Mouse (Mus musculus) brain, embryonic 18.5 days (tissue): ENCODE results near the gene Plxna4.

ENCODE experiments used
- DNase-seq: peaks from one replicate; pipeline ENCODE4 v3.0.0-alpha.2; 2012; ENCODE audit warnings: low read depth, low spot score

Gene Plxna4

DNA sequence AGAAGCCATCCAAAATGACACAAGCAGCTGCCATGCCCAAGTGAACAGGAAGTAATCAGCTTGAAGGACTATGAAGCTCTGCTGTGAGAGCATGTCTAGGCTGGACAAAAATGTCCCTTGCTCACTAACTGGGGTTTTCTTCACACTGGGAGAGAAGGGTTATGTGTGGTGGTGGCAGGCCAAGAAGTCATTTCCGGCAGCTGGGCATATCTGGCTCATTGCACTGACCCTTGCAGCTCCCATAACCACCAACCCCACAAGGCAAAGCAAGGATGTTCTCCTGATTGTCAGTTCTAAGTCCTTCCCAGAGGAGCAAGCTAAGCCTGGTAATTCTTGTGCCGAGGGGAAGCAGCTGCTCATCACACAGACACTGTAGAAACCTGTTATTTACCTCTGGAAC, 239.0 kb downstream of the Plxna4 start:
- no peak for DNase-seq

DNA sequence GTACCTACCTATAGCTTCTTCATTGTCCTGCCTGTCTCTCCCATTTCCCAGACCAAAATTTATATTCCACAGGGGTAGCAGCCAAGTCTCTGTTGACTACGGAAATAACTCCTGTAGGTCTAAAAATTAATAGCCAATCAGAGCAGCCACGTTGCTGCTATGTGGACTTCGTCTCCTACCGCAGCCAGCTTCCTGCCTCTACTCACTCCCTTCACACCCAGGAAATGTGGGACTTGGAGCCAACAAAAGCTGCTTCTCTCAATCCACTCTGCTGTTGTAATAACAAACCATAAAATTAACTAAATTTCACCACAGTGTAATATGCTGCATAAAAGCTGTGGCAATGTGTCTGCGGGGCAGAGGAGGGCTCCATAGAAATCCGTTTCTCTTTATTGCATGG, 239.9 kb downstream of the Plxna4 start:
- DNase-seq = no peak

GRCm38 (mm10) chr6:32346015-32346414, 242.0 kb downstream of the Plxna4 start:
- no peak for DNase-seq

DNA sequence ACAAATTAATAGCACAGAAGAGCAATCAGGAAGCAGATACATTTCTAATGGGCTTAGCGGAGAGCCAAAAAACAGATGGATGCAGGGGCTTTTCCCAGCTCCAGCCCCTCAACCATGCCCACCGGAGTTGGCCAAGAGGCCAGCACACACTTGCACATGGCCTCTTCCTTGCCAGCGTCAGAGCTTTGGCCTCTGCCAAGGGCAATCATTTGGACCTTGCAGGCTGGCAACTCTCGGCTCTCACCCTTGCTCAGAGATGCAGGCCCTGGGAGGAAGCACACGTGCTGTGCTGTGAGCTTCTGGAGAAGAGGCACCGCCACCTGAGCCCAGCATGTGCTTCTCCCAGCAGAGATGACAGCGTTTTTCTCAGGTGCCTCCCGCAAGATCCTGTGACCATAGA, 245.3 kb downstream of the Plxna4 start:
- no peak for DNase-seq

GRCm38 (mm10) chr6:32342272-32342671, 245.7 kb downstream of the Plxna4 start:
- DNase-seq = no peak

DNA sequence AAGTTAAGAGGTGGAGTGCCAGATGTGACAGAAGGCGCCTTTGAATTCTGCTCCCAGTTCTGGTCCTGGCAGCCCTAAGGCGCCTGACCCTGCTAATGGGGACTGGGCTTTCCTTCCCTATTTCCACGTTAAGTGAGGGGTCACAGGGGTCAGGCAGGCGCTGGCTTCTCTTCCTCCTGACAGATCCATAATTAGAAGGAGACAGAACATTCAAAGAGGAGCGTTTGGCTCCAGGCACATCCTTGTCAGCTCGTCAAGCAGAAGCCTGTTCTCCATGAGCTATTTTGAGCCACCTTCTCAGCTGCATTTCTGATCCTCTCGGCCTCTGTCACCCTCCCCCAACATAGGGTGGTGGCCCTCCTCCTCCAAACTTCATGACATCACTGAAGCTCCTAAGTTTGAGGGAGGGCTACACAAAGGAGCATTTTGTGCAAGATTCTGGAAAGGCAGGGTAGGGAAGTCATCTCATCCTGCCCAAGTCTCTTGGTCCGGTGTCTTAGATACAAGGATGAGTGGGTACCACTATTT, 249.5 kb downstream of the Plxna4 start:
- no peak for DNase-seq

DNA sequence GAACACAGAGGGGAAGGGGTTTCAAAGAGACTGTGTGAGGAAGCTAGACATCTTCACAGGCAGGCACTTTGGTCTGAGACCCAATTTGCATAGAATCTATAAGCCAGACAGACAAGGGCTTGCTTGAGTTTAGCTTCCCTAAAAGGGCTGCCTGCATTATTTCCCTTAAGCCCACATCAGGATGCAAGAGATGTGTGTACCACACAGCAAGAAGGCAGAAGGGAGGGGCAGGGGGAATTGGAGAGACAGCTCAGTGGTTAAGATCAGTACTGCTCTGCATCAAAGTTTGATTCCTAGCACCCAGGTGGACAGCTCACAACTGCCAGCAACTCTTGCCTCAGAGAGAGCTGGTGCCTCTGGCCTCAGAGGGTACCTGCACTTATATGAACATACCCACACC, 256.7 kb downstream of the Plxna4 start:
- no peak for DNase-seq

DNA sequence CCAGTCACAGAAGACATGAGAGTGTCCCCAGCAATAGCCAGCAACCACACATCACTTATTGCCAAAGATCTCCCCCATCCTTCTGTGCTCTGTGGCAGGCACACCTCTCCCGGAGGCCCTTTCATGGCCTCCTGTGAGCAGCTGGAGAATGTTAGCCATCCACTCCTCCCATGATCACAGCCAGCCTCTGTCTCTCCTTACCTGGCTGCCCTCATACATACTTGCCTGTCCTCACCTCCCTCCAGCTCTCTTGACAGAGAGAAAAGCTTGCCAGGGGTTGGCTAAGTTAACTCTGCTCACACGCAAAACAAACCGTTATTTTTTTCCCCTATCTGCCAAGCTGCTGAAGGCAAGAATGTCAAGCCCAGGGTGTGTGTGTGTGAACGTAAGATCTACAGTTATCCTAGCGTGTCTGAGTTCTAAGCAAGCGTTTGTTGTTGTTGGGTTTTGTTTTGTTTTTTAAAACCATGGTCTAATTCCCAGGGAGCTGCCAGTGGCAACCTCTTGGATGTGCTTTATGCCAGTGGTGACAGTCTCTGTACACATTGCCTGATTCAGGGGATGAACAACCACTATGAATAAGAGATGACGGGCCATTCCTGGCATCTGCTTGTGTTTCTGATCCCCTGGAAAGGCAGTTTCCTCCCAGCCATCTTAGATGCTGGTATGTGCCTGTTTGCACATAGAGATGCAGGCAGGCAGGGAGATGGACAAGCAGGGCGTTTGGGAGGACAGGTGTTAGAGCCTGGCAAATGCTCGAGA, 257.8 kb downstream of the Plxna4 start:
- DNase-seq = no peak

DNA sequence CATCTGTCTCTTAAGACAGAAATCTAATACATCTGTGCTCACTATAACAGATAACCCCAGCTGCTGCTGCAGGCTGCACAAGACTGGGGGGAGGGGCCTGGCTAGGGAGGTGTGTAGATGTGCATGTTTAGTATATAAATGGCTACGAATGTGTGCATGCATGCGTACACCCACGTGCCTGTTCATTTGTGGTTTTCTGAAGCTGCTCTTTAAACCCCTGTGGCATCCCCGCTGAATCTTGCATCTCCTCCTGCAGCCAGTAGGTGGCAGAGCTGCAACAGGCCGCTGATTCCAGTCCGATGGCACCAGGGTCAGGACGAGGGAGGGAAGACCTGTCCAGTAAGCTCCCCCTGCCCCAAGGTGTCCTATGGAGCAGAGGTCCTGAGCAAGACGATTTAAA, 260.0 kb downstream of the Plxna4 start:
- DNase-seq = no peak

- DNase-seq = no peak
These were observed 260.8 kb downstream of the Plxna4 start for GRCm38 (mm10) chr6:32327173-32327572.

- DNase-seq = no peak
These were observed 261.6 kb downstream of the Plxna4 start for GRCm38 (mm10) chr6:32326406-32326805.

DNA sequence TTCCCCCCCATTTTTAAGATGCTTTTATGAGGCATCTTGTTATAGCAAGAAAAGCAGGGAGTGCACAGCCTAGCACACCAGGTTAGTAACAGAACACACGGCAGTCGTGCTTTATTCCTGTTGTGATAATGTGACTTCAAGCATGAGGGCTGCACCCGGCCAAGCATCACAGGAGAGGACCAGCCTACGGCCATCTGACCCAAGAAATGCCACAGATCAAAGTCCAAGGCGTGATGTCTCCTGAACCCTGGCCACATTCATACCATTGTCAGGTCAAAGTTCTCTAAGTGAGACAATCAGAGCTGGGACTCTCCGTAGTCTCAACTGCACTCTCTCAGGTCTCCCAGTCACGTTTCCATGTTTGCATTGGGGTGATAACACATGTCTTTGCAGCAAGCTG, 262.1 kb downstream of the Plxna4 start:
- DNase-seq = no peak

- no peak for DNase-seq
These were observed 266.8 kb downstream of the Plxna4 start for GRCm38 (mm10) chr6:32321187-32321586.

DNA sequence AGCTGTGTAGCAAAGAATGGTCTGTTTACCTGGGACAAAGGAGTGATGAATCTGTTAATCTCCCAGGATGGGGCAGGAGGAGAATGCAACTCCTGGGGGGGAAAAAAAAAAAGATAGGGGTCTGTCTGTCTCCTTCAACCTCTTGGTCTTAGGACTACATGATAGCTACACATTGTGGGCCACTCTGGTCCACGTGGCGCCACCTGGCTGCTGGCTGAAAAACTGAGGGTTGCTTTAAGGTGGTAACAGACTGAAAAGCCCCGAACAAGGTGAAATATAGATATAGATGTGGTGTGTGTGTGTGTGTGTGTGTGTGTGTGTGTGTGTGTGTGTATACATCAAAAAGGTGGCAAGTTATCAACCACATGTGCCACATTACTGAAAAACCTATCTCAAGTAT, 267.7 kb downstream of the Plxna4 start:
- DNase-seq = no peak

- no peak for DNase-seq
These were observed 270.5 kb downstream of the Plxna4 start for GRCm38 (mm10) chr6:32317470-32317869.

- DNase-seq = no peak
These were observed 273.0 kb downstream of the Plxna4 start for GRCm38 (mm10) chr6:32315011-32315450.

- DNase-seq = no peak
These were observed 278.8 kb downstream of the Plxna4 start for GRCm38 (mm10) chr6:32309147-32309546.

DNA sequence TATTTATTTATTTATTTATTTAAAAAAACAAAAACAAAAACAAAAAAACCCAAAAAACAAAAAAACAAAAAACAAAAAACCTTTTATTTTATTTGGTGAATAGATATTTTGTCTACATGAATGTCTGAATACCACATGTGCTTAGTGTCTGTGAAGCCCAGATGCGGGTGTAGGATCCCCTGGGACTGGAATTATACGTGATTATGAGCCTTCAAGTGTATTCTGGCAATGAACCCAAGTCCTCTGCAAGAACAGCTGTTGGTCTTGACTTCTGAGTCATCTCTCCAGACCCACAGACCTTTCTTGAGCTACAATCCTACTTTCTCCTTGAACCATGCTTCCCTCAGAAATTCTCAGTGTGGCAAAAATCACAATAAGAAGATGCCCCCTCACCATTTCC, 287.4 kb downstream of the Plxna4 start:
- DNase-seq = no peak

DNA sequence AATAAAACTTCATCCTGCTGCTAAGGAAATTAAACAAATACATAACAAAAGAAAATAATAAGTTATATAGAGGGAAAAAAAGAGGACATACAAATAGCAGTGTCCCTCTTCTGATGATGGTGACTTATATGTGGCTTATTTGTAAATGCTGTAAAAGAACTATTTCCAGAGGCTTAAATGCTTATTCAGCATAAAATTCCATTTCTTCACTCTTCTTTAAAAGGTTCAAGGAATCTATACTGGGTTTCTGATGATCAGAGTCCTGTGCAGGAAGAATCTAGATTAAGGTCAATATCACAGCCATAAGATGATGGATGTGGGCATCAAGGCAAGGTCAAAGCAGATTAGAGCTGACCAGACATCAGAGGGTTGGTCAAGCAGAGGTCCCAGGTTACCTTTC, 306.5 kb downstream of the Plxna4 start:
- no peak for DNase-seq

GRCm38 (mm10) chr6:32280728-32281127, 307.3 kb downstream of the Plxna4 start:
- DNase-seq = no peak

DNA sequence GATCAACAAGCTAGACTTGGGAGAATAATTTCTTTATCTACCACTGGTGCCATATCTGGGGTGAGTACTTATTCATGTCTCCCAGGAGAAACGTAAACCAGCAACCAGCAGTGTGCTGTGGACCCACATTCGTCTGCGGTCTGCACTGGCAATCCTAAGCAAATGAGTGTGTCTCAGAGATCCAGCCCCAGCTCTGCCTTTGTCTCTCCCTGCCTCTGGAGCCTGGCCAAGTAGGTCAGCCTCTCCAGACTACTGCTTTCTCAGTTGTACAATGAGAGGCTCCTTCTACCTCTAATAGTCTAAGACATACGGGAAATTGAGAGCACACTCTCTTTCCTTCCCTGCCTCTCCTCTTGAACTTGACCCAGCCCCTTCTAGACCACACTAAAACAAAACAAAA, 316.5 kb downstream of the Plxna4 start:
- no peak for DNase-seq

DNA sequence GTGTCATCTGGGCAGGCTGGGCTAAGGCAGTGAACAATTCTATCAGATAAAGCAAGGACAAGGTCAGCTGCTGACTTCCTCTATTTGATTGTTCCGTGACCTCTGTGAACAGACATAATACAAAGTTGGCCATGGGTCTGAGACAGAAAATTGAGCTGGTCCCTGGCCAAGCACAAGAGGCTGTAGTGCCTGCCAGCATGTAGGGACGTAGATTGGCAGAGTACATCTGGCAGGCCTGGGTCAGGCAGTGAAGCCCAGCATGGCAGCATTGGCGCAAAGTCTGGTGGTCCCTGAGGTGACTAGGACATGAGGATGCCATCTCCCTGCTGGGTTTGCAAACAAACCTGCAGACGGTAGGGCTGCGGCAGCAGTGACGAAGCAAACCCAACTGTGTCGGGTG, 321.9 kb downstream of the Plxna4 start:
- no peak for DNase-seq

- peak; percentile 32 for DNase-seq
These were observed 326.7 kb downstream of the Plxna4 start for GRCm38 (mm10) chr6:32261339-32261738.

DNA sequence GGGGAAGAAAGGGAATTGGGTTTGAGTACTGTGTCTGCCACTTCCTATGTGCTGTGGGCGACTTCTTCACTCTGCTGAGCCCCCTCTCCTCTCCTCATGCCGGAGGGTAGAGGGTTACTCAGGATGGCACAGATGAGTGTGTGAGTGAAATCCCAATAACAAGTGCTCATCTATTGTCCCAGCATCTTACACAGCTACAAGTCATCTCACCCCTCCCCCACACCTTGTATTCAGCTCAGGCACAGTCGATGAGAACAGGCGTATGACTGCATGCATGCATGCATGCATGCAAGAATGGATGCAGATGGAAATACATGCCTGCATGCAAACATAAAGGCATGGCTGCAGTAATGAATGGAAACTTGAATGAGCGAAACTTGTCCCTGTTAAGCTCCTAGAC, 327.7 kb downstream of the Plxna4 start:
- no peak for DNase-seq
